Mouse (Mus musculus) left cerebral cortex, postnatal 25 days (tissue): ENCODE data around the gene Fgf12. TPM values are rescaled to one million over a fixed set of nuclear protein-coding genes. Genes with fewer than 3 reads are reported as not detected.

Experiments
- DNase-seq, 2 experiments: peaks; one replicate each; pipeline ENCODE4 v3.0.0; 2022; ENCODE audit warnings: low spot score in 2 of 2, mixed read lengths in 1 of 2
- intact Hi-C: fragments of 180-260 bp; cut with DNase I; formaldehyde crosslinking; loops from one replicate; pipeline ENCODE4 v1.15.1; 2025
- total RNA-seq, 2 experiments: library from RNA; stranded (reverse); gene quantifications; 2 replicates each; pipeline ENCODE4 v1.2.3; 2021

Gene Fgf12
- 100 to 1,000 TPM; 311 to 324 TPM for total RNA-seq

DNA sequence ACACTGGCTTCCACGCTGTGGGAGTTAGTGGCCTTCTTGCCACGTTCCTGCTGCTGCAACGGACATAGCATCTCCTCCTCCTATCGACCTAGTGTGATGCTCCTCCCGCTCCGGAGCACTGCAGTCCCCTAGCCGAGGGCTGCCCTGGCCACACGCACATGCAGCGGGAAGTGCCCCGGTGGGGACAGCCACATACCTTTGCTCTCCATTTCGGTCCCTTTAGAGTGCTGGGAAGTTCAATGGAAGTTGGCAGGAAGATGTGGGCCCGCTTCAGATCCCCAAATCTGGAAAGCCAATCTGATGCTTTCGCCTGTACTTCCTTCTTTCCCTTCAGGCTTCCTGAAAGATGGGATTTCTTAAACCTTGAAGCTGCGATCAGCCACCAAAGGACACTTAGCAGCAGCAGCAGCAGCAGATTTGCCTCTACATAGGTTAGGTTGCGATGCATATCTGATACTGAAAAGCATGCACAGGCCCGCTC lies at the start of gene Fgf12:
Gene Fgf12, minus strand, starts transcription at position 431 of the 481 bp plus-strand sequence.
- peak in 1 of 2 experiments; percentile 47 for DNase-seq
- intact Hi-C loops = loop anchor here (2.0 to 5.0 kb wide), 3 partner anchors 55 to 156 kb away; no protein-coding TSS in a partner anchor

DNA sequence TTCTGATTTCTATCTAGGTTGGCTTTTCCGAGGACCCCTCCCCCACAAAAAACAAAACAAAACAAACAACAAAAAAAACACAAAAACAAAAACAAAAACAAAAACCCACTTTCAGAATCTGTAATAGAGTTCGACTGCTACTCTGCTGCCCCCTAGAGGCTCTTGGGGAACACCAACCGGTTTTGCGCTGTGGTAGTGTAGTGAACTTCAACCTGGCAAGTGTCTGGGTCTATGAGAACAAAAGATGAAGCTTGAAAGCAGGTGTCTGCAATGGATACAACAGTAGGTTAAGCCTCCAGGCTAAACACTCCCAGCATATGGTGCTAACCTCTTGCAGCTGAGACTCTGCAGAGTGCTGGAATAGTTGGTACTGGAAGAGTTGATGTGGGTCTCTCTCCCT lies 40.2 kb upstream of the Fgf12 start:
- DNase-seq = peak; percentile 27 to 41

DNA sequence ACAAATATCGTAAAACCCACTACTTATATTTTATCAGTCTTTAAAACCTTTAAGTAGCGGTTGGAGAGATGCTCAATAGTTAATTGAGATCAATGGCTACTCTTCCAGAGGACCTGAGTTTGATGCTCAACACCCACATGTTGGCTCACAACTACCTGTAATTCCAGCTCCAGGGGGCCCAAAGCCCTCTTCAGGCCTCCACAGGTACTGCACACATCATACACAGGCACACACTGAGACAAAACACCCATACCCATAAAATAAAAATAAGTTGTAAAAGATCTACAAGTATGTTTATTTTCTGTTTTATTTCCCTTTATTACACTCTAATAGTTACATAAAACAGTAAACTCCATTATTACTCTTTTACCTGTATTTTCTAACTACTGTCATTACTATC lies 17.4 kb upstream of the Fgf12 start:
- intact Hi-C loops = no loop called here
- no peak for DNase-seq

More for the DNA sequence above, 40.2 kb upstream of the Fgf12 start:
- intact Hi-C loops = loop anchor here (1.0 kb wide), 1 partner anchor 200 kb away; no protein-coding TSS in a partner anchor

DNA sequence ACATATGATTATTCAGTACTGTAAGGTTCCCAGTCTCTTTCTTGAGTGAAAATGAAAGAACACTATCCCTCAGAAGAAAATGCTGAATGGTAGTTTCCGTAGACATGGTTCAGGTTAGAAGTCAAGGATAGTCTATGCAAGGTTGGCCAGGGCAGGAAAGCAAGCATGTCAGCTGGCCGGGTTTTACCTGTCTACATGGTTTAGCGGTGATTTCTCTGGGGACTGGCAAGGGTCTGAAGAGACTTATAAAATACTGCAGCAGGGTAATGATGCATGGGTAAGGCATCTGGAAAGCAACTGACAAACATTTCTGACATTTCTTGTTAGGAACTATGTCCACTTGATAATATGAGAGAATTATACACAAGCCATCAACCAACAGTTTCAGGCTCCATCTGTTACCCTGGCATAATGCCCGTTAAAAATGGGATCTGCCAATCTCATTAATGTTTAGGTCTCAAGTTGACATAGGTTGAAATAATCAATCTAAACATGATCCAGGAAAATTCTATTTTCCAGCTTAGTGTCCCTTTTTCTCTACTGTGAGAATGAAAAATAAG lies 8.6 kb upstream of the Fgf12 start:
- intact Hi-C loops = no loop called here
- no peak for DNase-seq

DNA sequence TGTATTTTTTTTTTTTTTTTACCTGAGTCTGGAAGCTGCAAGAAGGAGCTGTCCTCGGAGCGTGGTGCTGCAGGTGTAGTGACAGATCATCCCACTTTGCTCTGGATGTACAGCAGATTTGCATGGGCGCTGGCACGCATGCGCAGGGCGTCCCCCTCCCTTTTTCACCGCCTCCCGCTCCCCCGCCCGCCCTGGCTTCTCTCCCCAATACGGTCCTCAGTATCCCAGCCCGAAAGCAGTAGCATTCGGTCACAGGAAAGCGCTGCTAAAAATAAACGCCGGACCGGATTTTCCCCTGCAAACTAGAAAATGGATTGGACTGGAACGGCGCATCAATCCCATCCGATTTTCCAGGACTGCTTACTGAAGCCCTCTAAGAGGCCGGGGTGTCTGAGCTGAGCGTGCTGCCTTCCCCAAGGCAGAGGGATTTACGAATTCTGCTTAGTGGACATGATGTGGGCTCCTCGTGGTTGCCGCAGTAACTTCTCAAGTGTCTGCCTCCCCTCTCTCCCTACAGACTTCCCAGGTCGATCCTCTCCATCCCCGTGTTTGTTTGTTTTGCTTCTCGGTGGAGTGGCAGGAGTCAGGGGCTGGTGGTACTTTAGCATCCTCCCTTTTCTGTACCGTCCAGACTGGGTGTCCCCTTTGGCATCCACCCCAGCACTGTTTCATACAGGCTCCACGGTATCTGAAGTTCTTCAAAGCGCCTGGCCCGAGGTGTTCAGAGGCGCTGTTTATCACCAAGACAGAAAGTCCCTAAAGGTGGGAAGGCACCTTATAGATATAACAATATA lies 453 bp upstream of the Fgf12 start:
- DNase-seq = peak; percentile 84 to 94
- intact Hi-C loops = loop anchor here (2.0 to 5.0 kb wide), 3 partner anchors 56 to 157 kb away; no protein-coding TSS in a partner anchor

DNA sequence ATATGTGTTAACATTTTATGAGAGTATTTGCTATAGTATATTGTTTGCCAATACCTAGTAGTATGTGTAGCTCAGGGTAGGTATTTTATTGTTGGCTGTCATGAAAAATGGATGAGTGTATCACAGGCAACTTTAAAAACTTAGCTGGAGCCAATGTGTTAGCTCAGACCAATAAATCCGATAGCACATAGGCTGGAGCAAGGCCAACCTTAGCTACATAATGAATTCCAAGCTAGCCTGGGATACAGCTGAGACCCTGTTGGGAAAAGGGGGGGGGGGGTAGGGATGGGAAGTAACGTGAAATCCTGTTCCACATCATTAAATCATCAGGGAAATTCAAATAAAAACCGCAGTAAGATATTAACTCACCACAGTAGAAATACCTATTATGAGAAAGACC lies 18.4 kb downstream of the Fgf12 start:
- DNase-seq = no peak
- intact Hi-C loops = no loop called here

DNA sequence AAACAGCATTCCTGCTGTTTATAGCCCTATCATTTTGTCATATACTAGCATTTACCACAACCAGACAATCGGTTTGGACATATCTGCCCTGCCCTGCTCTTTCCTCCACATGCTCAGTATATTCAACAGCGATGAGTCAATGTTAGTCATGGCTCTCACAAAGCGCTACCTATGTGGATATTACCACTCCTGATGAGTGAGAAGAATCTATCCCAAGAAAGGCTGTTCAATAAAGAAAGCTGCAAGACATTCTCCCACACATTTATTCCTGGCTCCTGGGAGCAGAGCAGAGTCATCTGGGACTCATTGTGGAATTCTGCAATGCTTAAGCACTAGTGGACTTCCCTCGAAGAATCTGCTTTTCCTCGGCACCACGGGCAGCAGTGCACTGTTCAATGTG lies 26.1 kb downstream of the Fgf12 start:
- peak in 1 of 2 experiments; percentile 45 for DNase-seq

DNA sequence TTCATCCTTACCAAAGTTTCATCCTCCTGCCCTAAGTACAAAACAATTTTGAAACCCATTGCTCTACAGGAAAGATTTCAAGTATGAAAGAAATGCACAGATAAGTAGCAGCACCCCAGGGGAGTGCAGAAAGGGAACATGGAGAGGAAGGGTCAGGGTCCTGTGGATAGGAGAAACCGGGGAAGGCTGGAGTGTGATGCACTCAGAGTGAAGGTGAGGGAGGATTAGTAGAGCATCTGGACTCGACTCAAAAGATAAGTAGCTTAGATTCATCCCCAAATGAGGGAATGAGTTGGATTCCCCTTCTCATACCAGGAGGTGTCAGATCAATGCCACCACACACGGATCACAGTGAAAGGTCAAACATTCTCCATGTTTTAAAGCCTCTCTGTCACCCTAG lies 46.2 kb downstream of the Fgf12 start:
- DNase-seq = no peak
- intact Hi-C loops = no loop called here

More for the DNA sequence above, 26.1 kb downstream of the Fgf12 start:
- intact Hi-C loops = no loop called here

DNA sequence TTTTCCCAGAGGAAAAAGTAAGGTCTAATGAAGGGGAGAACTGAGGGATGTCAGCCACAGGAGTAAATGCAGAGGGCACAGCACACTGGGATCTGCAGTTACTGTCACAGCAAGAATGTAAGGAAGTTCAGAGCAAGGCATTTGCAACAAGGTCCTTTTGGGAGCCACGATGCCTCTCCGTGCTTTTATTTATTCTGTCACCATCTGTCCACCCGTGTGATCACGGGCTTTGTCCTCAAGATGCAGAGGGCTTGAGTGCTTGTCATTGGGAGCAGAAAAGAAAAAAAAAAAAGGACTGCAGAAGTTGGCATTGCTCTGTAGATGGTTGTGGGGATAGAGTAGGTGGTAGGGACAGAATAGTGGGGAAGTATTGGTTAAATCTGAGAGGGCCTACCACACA lies 52.5 kb downstream of the Fgf12 start:
- intact Hi-C loops = no loop called here
- DNase-seq = no peak

DNA sequence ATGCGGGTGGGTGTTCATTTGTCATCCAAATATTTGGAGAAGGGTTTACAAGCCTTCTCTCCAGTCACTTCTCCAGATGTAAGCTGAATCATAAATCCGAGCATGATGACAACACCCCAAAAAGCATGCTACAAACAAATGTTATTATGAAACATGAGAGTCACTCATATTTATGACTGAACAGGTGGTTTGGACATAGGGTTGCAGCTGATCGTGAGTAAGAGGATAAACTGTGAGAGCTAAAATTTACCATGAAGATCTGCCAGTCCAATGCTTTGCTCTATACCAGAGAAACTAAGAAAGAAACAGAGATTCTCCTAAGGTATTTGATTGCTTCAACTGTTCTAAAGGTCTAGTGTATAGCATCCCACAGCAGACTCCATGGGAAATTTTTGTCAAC lies 56.0 kb downstream of the Fgf12 start:
- DNase-seq = peak in 1 of 2 experiments; percentile 38
- intact Hi-C loops = loop anchor here (5.0 kb wide), 1 partner anchor 55 kb away; the partner anchor contains the start of gene Fgf12

DNA sequence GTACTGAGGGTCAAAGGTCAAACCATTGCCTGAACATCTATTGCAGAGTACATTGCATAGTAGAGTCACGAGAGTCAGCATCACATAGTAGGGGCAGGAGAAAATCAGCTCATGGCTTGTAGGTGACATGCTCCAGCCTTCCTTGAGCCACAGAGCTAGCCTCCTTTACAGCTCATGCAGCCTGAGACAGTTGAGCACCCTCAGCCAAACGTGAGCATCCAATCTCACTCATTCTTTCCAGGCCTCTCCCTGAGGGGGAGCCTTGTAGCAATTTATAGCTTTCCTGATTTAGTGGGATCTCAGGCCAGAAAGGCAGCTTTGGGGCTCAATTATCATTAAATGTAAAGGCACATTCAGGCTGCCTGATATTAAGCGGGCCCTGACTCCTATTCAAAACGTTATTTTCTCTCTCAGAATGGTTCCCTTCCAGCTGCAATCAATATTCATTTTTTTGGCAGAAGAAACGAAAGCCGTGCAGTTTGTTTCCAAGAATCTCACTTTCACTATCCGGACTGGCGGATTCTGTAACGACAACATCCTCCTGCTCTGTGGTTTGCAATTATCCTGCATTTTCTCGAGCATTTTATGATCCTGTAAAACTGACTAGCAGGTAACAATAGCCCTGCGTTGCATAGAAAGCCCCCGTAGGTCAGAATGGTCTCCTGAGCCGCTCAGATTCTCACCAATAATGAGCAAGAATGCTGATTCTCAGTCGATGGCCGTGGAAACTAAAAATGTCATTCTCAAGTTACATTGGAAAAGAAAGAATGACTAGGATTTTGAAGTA lies 58.6 kb downstream of the Fgf12 start:
- peak; percentile 35 to 54 for DNase-seq
- intact Hi-C loops = no loop called here

DNA sequence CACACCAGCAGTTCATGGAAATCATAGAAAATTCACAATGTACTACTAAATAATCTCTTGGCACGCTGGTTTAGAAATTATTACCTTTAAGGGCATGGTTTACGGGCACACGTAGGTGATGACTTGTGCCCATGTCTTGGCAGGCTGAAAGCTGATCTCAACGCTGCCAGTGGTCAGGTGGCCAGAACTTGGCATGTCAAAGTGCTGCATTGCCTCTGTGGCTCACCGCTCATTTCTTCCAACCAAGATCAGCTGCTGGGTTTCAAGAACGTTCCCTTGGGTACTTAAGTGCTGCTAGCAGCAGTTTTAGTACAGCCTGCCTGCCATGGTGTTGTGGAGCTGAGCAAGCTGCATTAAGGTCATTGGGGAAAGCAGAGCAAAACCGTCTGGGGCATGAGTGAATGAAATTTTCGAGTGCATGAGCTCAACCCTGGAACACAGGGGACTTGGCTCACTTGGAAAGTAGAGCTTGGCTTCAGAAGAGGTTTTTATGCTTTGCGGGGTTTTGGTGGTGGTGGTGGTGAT lies 63.9 kb downstream of the Fgf12 start:
- no peak for DNase-seq
- intact Hi-C loops = no loop called here

DNA sequence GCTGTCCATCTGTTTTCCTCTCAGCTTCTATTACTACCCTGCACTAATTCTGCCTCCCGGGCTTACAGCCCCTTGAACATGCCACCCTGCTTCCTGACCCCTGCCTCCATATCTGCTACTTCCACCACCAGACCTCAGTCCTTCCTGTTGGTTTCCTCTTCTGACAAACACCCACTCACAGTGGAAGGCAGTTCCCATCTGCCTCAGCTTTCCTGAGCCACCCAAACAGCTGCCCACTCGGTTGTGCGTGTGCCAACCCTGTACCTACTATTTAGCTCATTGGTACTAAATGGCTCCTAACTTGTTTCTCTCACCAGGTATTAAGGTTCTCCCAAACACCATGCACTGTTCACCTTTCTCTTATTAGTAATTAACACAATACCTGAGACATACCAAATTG lies 71.2 kb downstream of the Fgf12 start:
- DNase-seq = peak; percentile 35 to 68
- intact Hi-C loops = no loop called here

DNA sequence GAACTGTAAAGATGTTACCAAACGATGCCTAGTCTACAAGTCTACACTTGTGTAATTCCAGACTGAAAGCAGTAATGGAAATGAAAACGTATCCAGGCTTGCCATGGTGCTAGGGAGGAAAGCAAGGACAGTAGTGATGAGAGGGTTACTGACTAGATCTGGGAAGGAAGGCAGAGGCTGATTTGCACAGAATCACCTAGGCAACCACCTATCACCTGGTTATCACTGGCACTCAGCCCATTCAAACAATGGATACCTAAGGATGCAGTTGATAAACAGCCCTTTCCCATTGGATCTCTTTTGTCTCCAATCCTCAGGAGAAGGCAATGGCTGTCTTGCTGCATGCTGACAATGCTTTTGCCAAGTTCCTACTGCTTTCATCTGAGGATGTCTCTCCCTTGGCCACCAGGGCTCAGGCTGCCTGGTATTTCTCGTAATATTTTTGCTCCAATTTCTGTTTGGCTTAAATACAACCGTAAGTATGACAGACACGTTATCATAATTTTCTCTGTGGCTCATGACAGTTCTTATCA lies 84.0 kb downstream of the Fgf12 start:
- no peak for DNase-seq
- intact Hi-C loops = no loop called here

DNA sequence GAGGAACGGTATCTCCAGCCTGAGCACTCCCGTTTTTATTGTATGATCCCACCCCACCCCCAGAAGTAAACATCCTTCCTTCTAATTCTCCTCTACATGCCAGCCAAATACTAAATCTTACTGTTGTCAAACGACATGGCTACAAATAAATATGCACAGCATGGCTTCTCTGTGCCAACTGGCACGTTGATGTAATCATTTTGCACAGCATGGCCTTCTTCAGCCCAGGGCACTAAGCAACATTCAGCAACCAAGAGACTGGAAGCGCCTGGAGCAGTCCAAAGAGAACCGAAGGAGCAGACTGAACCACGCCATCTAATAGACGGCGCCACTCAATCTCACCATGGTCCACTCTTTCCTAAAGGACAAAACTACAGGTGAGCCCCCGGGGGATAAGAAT lies 100.2 kb downstream of the Fgf12 start:
- DNase-seq = no peak
- intact Hi-C loops = no loop called here

DNA sequence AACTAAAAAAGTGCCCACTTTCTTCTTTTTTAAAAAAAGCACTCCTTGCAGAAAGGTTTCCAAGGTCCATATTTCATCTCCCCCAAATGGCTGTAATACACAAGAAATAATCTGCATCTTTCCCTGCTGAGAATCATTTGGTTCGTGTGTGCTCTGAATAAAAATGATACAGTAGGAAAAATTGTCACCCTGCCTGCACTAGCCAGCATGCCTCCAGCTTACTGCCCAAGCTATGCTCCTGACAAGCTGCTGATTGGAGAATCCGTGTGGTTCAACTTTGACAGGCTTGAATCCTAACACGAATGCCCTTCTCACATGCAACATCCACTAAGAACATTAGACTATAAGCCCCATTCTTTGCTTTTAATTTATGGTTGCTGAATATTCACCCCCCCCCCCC lies 102.3 kb downstream of the Fgf12 start:
- no peak for DNase-seq
- intact Hi-C loops = no loop called here

DNA sequence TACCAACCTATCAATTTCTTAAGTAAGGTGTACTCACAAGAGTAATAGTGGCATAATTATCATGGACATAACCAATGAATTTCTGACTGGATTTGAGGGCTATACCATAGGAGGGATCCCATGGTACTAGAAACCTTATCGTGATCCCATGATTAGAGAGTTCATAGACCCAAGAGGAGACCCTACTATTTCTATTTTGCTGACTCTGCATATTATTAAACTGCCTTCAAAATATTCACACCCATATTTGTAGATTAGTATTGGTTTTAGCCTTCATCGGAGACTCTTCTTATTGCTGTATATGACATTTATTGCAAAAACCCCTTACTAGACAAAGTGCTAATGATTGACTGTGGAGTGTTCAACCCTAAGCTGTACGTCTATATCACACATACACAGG lies 107.8 kb downstream of the Fgf12 start:
- intact Hi-C loops = no loop called here
- no peak for DNase-seq

DNA sequence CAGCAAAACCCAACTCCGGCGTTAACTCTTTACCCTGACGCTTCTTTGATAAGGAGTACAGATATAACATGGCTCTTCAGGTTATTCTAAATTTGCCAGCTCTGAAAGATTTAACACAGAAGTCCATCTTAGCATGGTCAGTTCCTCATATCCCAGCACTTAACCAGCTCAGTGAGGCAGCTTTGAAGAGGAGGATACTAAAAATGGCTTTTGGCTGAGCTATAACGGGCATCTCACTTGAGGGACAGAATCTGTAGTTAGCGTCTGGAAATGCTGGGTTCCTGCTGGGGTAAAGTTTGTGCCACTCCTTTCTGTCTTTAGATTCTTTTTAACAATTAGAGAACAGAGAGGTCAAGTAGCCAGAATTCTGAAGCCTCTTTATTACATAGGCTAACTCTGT lies 121.1 kb downstream of the Fgf12 start:
- intact Hi-C loops = no loop called here
- DNase-seq = peak in 1 of 2 experiments; percentile 76

DNA sequence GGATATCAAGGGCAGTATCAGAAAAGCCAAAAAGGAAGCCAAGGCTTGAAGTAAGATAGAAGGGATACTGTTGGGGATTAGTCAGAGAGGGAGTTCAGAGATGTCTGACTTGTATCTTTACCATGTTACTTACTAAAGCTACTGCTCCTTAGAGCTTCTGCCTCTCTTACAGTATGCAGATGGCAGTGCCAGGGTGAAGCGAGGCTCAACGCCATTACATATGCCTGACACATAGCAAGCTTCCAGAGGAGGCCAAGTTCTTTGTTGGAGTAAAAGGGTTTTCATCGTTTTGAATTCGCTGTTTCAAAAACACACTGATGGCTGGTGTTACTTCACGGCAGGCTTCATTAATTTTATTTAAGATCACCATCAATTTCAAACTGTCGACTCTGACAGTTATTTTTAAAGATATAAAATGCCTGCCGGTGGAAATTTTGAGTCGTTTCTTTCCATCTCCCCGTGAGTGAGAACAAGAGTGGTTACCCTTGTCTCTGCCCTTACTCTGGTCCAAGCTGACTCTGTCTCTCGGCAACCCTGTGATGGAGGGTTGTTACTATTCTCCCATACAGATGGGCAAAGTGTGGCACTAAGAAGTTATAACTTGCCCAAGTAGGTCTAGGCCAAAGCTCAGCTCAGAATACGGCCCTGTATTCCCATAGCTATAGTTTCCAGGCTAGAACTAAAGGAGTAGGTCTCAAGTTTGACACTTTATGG lies 121.9 kb downstream of the Fgf12 start:
- intact Hi-C loops = no loop called here
- DNase-seq = peak in 1 of 2 experiments; percentile 28
